Mouse (Mus musculus) embryonic facial prominence, embryonic 13.5 days (tissue): ENCODE measurements around the gene Nubp1. TPM values are rescaled to one million over a fixed set of nuclear protein-coding genes. Genes with fewer than 3 reads are reported as not detected.
A peak's percentile ranks its signal among the peaks of the same experiment; 100 is the strongest.

Source experiments
- ATAC-seq: fragments of 200-750 bp; cut with Nextera tagmentation; 2 replicates; pipeline ENCODE4 v1.8.0; 2017; ENCODE audit warnings: low read depth; ENCODE audit not compliant: insufficient number of reproducible peaks, insufficient read depth, low FRiP score, low TSS enrichment
- H3K27ac ChIP-seq: fragments of 300-500 bp; sonication (generic); 2 replicates; pipeline ENCODE4 v1.5.1; 2015; ENCODE audit warnings: moderate library complexity, mild to moderate bottlenecking, inconsistent platforms
- H3K27me3 ChIP-seq: fragments of 300-500 bp; sonication (generic); 2 replicates; pipeline ENCODE4 v1.6.1; 2015; ENCODE audit warnings: mild to moderate bottlenecking, inconsistent platforms
- H3K36me3 ChIP-seq: fragments of 300-500 bp; sonication (generic); 2 replicates; pipeline ENCODE4 v1.6.1; 2015; ENCODE audit warnings: mild to moderate bottlenecking, inconsistent platforms
- H3K4me1 ChIP-seq: fragments of 300-500 bp; sonication (generic); 2 replicates; pipeline ENCODE4 v1.6.1; 2015; ENCODE audit warnings: inconsistent platforms
- H3K4me2 ChIP-seq: fragments of 300-500 bp; sonication (generic); 2 replicates; pipeline ENCODE4 v1.6.1; 2015; ENCODE audit warnings: moderate library complexity, mild to moderate bottlenecking, inconsistent platforms
- H3K4me3 ChIP-seq: fragments of 300-500 bp; sonication (generic); 2 replicates; pipeline ENCODE4 v1.5.1; 2015; ENCODE audit warnings: mild to moderate bottlenecking, inconsistent platforms
- H3K9ac ChIP-seq: fragments of 300-500 bp; sonication (generic); 2 replicates; pipeline ENCODE4 v1.6.1; 2015; ENCODE audit warnings: mild to moderate bottlenecking, inconsistent platforms
- H3K9me3 ChIP-seq: fragments of 300-500 bp; sonication (generic); 2 replicates; pipeline ENCODE4 v1.6.1; 2016; ENCODE audit warnings: inconsistent platforms
- WGBS: fragments of 180-500 bp; shearing (Covaris S2); methylation state at CpG from one replicate; pipeline ENCODE4 v1.1.7; 2015; ENCODE audit warnings: mixed read lengths; 5-methylcytosine and 5-hydroxymethylcytosine counted together
- polyA plus RNA-seq: library from polyadenylated mRNA; unstranded; fragments of >200 nt; fragmentation: Nextera tagmentation; extraction: Ambion mirVana; gene quantifications from 2 replicates; pipeline ENCODE4 v1.2.1, GENCODE M21; 2015

Nubp1 gene
- 63.6 and 66.4 TPM in 2 replicates for polyA plus RNA-seq

DNA sequence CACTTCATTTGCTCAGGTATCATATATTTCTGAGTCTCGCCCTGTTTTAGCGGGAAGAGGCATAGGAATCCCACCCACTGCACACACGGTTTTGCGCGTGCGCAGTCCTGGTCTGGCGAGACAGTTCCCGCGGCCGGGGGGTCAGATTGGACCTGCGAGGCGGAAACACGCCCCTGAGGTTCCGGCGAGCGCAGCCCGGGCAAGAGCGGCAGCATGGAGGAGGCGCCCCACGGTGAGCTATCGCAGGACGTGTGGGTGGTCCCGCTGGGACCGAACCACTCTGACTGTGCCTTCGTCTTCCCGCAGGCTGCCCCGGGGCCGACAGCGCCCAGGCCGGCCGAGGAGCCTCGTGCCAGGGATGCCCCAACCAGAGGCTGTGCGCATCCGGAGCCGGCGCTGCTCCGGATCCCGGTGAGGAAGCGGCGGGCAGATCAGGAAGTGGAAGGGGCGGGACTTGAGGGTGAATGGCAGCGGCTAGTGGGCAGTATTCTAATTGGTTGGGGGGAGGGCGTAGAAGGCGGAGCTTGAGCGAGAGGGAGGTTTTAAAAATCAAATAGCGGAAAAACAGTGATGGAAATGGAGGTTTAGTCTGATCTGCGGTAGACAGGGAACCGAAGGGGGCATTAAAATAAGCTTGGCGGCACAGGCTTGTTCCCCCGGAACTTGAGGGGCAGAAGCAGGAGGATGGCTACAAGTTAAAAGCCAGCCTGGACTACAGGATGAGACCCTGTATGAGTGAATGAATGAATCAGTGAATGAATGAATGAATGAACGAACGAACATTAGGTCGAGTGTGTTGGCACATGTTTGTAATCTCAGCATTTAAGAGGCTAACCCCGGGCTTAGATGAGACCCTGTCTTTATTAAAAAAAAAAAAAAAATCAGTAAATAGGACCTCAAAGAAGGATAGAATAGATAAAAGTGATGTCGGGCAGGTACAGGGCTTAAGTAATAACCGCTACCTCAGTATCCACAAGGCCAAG lies at the start of gene Nubp1:
Nubp1 (plus strand) TSS at position 185 of the 983 bp plus-strand sequence.
- peak within 1 kb of the TSS; percentile 76 for H3K9ac ChIP-seq
- peak within 1 kb of the TSS; percentile 61 for H3K4me3 ChIP-seq
- WGBS, result 3% methylated on average over 56 of the region's 56 CpGs
- ATAC-seq, result peak; percentile 94
- peaks cover 12% of the 10 kb centered on the region for H3K4me1 ChIP-seq
- H3K9me3 ChIP-seq, result peaks cover 3% of the 10 kb centered on the region; the same call in 1 of the 2 replicates
- H3K36me3 ChIP-seq, result peaks cover 37% of the 10 kb centered on the region
- no peaks in the 10 kb centered on the region for H3K27me3 ChIP-seq
- peak within 1 kb of the TSS; percentile 90 for H3K27ac ChIP-seq
- H3K4me2 ChIP-seq, result peak within 1 kb of the TSS; percentile 80

DNA sequence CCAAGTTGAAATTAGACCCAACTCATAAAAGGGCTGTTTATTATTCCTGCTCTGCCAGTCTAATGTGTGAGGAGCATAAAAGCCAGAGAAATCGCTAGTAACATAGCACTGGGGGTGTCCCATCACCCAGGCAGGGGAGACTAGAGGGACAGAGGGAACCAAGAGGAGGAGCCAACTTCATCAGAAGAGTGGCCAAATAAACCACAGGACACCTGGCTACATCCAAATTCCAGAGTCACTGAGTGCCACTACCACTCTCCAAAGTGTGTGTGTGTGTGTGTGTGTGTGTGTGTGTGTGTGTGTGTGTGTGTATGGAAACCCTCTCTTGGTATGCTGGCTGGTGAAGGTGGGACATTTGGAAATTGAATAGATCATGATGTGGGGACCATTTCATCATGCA lies 48.7 kb upstream of the Nubp1 start:
- ATAC-seq, result no peak

DNA sequence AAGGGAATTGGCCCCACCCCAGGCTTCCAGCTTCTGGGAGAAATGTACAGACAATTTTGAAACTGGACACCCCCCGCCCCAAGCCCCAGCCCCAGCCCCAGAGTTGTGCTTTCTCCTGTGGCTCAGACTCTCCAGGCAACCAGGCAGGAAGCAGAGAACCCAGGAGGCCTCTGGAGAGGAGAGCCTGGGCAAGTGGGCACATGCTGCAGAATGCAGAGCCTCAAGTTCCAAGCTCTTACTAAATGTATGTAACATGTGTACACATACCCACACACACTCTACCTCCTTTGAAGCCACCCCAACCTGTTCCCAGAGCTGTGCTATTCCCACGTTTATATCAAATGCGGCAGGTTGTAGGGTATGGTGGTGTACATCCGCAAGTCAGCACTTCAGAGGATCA lies 46.0 kb upstream of the Nubp1 start:
- peak; percentile 78 for ATAC-seq
- Histone ChIP-seq H3K36me3 (no peaks in the 10 kb centered on the region), H3K4me1 (peaks cover 34% of the 10 kb centered on the region), H3K9me3 (no peaks in the 10 kb centered on the region), H3K9ac (no peak overlapping the region), H3K4me2 (no peak overlapping the region), H3K27ac (peak overlapping the region; percentile 83), H3K27me3 (no peaks in the 10 kb centered on the region), H3K4me3 (no peak overlapping the region)
- 72% methylated on average over 4 of the region's 4 CpGs for WGBS

More for the DNA sequence above, 48.7 kb upstream of the Nubp1 start:
- H3K9ac ChIP-seq, result no peak overlapping the region
- H3K36me3 ChIP-seq, result no peaks in the 10 kb centered on the region
- no peak overlapping the region for H3K4me3 ChIP-seq
- no peak overlapping the region for H3K27ac ChIP-seq
- H3K27me3 ChIP-seq, result no peaks in the 10 kb centered on the region
- 33% methylated on average over 1 of the region's 1 CpGs for WGBS
- H3K4me2 ChIP-seq, result no peak overlapping the region
- H3K9me3 ChIP-seq, result no peaks in the 10 kb centered on the region
- H3K4me1 ChIP-seq, result peaks cover 22% of the 10 kb centered on the region

DNA sequence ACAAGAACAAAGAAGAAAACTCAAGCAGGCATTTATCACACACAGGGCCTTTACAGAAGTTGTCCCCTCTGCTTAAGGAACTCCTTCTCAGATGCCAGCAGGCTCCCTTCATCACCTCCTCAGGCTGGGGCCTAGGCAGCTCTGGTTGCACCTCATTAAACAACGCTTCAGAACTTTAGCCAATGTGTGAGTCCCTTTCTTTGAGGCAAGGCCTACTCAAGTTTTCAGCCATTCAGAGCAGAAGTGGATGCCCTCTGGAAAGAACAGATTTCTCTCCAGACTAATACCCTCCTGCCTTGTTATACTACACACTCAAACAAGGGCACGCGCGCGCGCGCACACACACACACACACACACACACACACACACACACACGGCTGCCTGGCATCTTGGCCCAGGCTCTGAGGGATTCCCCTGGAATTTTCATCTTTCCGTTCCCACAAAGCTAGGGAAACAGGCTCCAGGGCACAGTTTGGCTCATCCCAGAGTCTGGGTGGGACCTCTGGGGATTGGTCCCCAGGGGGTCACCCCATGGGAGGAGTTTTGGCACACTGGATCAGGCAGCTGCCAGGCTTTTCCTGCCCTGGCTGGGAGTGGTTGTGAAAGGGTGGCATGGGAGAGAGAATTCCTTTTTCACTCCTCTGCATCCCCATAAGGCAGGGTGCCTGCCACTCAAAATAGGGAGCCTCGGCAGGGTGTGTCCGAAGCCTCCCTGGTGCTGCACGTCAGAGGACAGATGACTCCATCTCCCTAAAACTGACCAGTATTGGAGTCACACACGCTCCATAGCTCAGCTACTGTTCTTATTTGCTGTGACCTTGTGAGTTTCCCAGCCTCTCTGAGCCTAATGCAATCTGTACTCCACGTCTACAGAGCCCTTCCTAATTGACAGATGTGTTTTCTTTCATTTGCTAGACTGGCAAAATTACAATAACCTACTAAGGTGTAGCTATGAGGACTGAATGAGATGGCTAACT lies 45.2 kb upstream of the Nubp1 start:
- Histone ChIP-seq H3K4me3 (no peak overlapping the region), H3K27me3 (no peaks in the 10 kb centered on the region), H3K27ac (peak overlapping the region; percentile 83), H3K9me3 (no peaks in the 10 kb centered on the region), H3K4me1 (peaks cover 34% of the 10 kb centered on the region), H3K4me2 (no peak overlapping the region), H3K36me3 (no peaks in the 10 kb centered on the region), H3K9ac (no peak overlapping the region)
- peak; percentile 29; the same call in 1 of the 2 replicates for ATAC-seq
- 68% methylated on average over 14 of the region's 14 CpGs for WGBS

DNA sequence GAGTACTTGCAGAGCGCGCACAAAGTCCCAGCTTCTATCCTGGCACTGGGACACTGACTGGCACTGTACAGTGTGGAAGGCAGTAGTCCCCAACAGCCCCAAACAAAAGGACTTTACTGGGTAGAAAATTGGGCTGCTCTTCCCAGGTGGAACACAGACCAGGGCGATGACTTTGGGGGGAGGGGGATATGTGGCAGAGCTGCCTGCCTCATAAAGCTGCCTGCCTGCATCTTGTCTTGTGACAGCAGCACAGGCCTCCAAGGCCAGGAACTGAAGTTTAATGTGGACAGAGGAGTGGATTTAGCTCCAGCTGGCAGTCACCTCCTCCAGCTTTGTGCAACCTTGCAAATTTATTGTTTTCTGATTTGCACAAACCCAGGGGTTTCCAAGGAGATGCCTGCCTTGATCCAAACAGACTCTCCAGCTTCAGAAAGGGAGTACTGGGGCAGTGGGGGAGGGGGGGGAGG lies 42.2 kb upstream of the Nubp1 start:
- Histone ChIP-seq H3K9ac (no peak overlapping the region), H3K4me2 (no peak overlapping the region), H3K9me3 (no peaks in the 10 kb centered on the region), H3K27ac (no peak overlapping the region), H3K36me3 (no peaks in the 10 kb centered on the region), H3K4me3 (no peak overlapping the region), H3K4me1 (peaks cover 38% of the 10 kb centered on the region), H3K27me3 (no peaks in the 10 kb centered on the region)
- ATAC-seq, result no peak
- 58% methylated on average over 3 of the region's 3 CpGs for WGBS

DNA sequence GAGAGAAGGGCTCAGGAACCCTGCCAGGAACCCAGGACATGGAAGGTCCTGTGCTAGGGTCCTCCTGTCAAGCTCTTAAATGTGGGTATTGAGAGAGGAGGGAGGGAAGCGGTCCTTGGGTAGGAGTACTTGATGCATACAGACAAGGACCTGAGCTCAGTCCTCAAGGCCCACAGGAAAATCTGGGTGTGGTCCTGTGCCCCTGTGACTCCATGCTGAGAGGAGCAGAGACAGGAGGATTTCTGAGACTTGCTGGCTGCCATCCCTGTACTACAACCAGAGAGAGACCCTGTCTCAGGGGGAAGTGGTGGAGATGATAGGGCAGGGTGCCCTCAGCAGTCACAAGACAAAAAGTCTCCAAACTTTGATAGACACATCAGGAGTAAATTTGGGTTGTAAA lies 41.8 kb upstream of the Nubp1 start:
- Histone ChIP-seq H3K4me2 (no peak overlapping the region), H3K9ac (no peak overlapping the region), H3K4me3 (no peak overlapping the region), H3K27me3 (no peaks in the 10 kb centered on the region), H3K9me3 (no peaks in the 10 kb centered on the region), H3K27ac (no peak overlapping the region), H3K36me3 (no peaks in the 10 kb centered on the region), H3K4me1 (peaks cover 43% of the 10 kb centered on the region)
- no peak for ATAC-seq
- 88% methylated on average over 1 of the region's 1 CpGs for WGBS

DNA sequence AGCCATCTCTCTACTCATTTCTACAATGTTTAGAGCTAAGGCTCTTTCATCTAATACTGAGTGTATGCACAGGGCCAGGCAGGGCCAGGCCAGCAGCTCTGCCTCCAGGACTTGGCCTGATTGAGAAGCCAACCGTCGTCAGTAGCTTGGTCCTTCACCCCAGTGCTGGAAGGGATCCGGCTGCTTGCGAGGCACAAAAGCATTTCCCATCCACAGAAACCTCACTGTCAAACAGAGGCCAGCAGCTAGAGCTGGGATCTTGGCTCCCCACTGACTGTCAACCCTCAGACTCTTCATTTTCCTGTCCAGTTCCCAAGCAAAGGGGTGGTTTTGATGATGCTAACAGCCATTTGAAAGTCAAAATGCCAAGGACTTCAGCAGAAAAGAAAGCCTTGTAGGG lies 39.4 kb upstream of the Nubp1 start:
- Histone ChIP-seq H3K27me3 (no peaks in the 10 kb centered on the region), H3K4me3 (no peak overlapping the region), H3K36me3 (no peaks in the 10 kb centered on the region), H3K4me2 (no peak overlapping the region), H3K4me1 (peaks cover 37% of the 10 kb centered on the region; the same call in 1 of the 2 replicates), H3K27ac (no peak overlapping the region), H3K9me3 (no peaks in the 10 kb centered on the region), H3K9ac (no peak overlapping the region)
- WGBS, result 77% methylated on average over 4 of the region's 4 CpGs
- no peak for ATAC-seq

DNA sequence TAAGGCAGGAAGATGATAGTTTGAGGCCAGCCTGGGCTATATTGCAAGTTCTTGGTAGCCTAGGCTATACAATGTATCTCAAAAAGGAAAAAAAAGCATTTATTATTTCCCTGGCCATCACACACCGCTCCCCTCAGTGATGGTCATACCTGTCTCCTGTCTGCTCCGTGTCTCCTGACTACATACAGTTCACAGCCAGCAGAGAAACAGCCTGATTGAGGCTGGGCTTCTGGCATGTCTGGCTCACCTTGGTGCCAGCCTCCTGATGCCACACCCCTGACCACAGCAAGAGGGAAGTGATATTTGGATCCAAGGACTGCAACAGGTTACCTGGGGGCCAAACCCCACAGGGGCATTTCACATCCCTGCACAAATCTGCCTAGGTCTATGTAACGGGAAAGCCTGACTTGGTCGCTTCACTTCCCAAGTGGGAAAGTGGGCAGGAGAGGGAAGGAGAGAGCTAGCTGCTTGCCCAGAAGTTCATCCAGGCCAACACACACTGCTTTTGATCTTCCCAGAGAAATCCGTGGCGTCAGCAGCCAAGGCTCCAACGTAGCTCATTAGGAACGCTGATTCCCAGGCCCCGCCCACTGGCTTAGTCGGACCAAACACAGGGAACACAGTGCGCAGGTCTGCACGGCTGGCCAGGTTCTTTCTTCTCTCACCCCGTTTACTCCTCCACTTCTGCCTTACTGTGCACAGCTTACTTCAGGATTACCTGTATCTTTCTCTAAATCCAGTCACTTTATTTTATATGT lies 37.3 kb upstream of the Nubp1 start:
- peak overlapping the region; percentile 52 for H3K4me2 ChIP-seq
- no peaks in the 10 kb centered on the region for H3K36me3 ChIP-seq
- peaks cover 36% of the 10 kb centered on the region; the same call in 1 of the 2 replicates for H3K4me1 ChIP-seq
- H3K27me3 ChIP-seq, result no peaks in the 10 kb centered on the region
- H3K27ac ChIP-seq, result no peak overlapping the region
- no peak; the same call in 1 of the 2 replicates for ATAC-seq
- no peaks in the 10 kb centered on the region for H3K9me3 ChIP-seq
- 21% methylated on average over 13 of the region's 13 CpGs for WGBS
- peak overlapping the region; percentile 60 for H3K9ac ChIP-seq
- H3K4me3 ChIP-seq, result peak overlapping the region; percentile 25

DNA sequence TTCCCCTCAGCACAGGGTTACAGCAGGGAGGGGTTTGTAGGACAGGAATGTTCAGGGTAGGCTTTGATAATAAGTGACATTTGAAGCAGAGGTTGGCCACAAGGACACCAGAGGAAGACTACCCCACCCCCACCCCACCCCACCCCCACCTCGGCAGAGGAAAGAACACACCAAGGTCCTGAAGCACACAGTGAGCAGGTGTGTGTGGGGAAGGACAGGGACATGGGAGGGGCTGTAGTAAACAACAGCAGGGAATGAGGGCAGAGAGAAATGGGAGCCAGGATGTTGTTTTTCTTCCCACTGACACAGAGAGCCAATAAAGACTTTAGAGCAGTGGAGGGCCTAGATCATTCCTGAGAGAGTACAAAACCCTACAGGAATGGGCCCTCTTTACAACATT lies 34.5 kb upstream of the Nubp1 start:
- WGBS, result 33% methylated on average over 1 of the region's 1 CpGs
- no peak overlapping the region for H3K4me2 ChIP-seq

DNA sequence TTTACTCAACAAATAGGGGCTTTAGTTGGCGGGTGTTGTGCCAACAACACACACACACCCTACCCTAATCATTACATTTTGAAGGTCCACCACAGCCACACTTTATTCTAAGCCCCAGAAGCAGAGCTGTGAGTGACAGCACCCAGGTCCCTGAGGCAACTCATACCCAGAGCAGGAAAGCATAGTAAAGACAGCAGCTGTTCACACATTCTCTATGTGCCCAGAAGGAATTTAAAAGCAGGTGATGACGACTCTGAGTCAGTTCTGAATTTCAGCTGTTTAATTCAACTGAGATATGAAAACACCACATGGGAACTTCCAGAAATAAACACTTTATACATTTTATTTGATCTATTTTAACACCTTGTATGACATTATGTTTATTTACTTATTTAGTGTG lies 32.2 kb upstream of the Nubp1 start:
- H3K4me3 ChIP-seq, result no peak overlapping the region
- H3K4me1 ChIP-seq, result peaks cover 21% of the 10 kb centered on the region; the same call in 1 of the 2 replicates
- no peak overlapping the region for H3K4me2 ChIP-seq
- no peaks in the 10 kb centered on the region for H3K9me3 ChIP-seq
- H3K27me3 ChIP-seq, result no peaks in the 10 kb centered on the region
- H3K27ac ChIP-seq, result no peak overlapping the region
- WGBS, result 51% methylated on average over 2 of the region's 2 CpGs
- ATAC-seq, result no peak
- H3K36me3 ChIP-seq, result no peaks in the 10 kb centered on the region
- no peak overlapping the region for H3K9ac ChIP-seq

More for the DNA sequence above, 34.5 kb upstream of the Nubp1 start:
- no peak overlapping the region for H3K9ac ChIP-seq
- no peak overlapping the region for H3K4me3 ChIP-seq
- no peak for ATAC-seq
- H3K27me3 ChIP-seq, result no peaks in the 10 kb centered on the region
- no peaks in the 10 kb centered on the region for H3K9me3 ChIP-seq
- peak overlapping the region; percentile 51; the same call in 1 of the 2 replicates for H3K27ac ChIP-seq
- H3K36me3 ChIP-seq, result no peaks in the 10 kb centered on the region
- peaks cover 26% of the 10 kb centered on the region; the same call in 1 of the 2 replicates for H3K4me1 ChIP-seq
